Mouse (Mus musculus) CH12.LX (cell line): Measurements from ENCODE around the gene Ptgr1. TPM values are rescaled to one million over a fixed set of nuclear protein-coding genes. Genes with fewer than 3 reads are reported as not detected.

Source experiments
- DNase-seq: peaks from one replicate; pipeline ENCODE4 v3.0.0-alpha.2; 2013; ENCODE audit errors: extremely low read depth
- H3K27ac ChIP-seq: 2 replicates; pipeline ENCODE4 v1.5.1; 2012; ENCODE audit warnings: low read depth, mild to moderate bottlenecking, control low read depth, moderate library complexity; ENCODE audit not compliant: insufficient read depth
- H3K27me3 ChIP-seq: replicated peaks from 2 replicates; pipeline ENCODE3; 2012; ENCODE audit warnings: inconsistent platforms
- H3K36me3 ChIP-seq, 2 experiments: replicated peaks in 1 of 2; 2 replicates each; pipeline versions ENCODE3 to v1.6.1; 2012; ENCODE audit warnings: inconsistent platforms in 1 of 2, low read length in 1 of 2, mild to moderate bottlenecking in 1 of 2, mixed read lengths in 1 of 2, moderate library complexity in 1 of 2; ENCODE audit not compliant: control insufficient read depth in 1 of 2, insufficient read depth in 1 of 2
- H3K4me1 ChIP-seq, 2 experiments: 2 replicates each; pipeline ENCODE4 v1.6.1; 2012; ENCODE audit warnings: inconsistent platforms in 1 of 2, moderate library complexity in 1 of 2; ENCODE audit not compliant: insufficient read depth in 2 of 2, control insufficient read depth in 1 of 2
- H3K4me2 ChIP-seq: 2 replicates; pipeline ENCODE4 v1.6.1; 2012; ENCODE audit warnings: low read depth, mild to moderate bottlenecking, control low read depth; ENCODE audit not compliant: poor library complexity, insufficient read depth, severe bottlenecking
- H3K4me3 ChIP-seq, 3 experiments: fragments of 150-350 bp in 1 of 3; sonication (generic) in 1 of 3; replicated peaks in 1 of 3; 2 replicates each; pipeline versions ENCODE3 to v1.5.1; 2011 to 2012; ENCODE audit warnings: low read depth in 2 of 3, low read length in 2 of 3, mild to moderate bottlenecking in 2 of 3, moderate library complexity in 2 of 3, control low read depth in 1 of 3, improper control_type of control experiment in 1 of 3, inconsistent platforms in 1 of 3, mixed read lengths in 1 of 3; ENCODE audit not compliant: poor library complexity in 1 of 3
- H3K79me2 ChIP-seq: replicated peaks from 2 replicates; pipeline ENCODE4 v1.6.1; 2012; ENCODE audit warnings: mild to moderate bottlenecking, moderate library complexity; ENCODE audit not compliant: control insufficient read depth, poor library complexity, insufficient read depth, severe bottlenecking; ENCODE audit errors: extremely low read depth
- H3K9ac ChIP-seq: 2 replicates; pipeline ENCODE4 v1.6.1; 2012; ENCODE audit warnings: low read depth, mild to moderate bottlenecking, control low read depth, moderate library complexity; ENCODE audit not compliant: insufficient read depth
- H3K9me3 ChIP-seq: replicated peaks from 2 replicates; pipeline ENCODE3; 2012; ENCODE audit warnings: low read length, inconsistent platforms, mixed read lengths
- BHLHE40 ChIP-seq: IDR thresholded peaks from 2 replicates; pipeline ENCODE4 v1.6.1; 2011; ENCODE audit warnings: mild to moderate bottlenecking, low read depth, low read length, improper control_type of control experiment
- CTCF ChIP-seq, 2 experiments: IDR thresholded peaks in 1 of 2; conservative IDR thresholded peaks in 1 of 2; 2 replicates each; pipeline ENCODE4 v1.5.1; 2011 to 2012; ENCODE audit warnings: low read depth in 2 of 2, low read length in 2 of 2, improper control_type of control experiment in 1 of 2, inconsistent platforms in 1 of 2, mild to moderate bottlenecking in 1 of 2, moderate library complexity in 1 of 2
- MAFK ChIP-seq: IDR thresholded peaks from 2 replicates; pipeline ENCODE4 v1.6.1; 2011; ENCODE audit warnings: low read length, improper control_type of control experiment; ENCODE audit not compliant: insufficient replicate concordance
- MAZ ChIP-seq: IDR thresholded peaks from 2 replicates; pipeline ENCODE4 v1.6.1; 2012; ENCODE audit warnings: low read depth, mild to moderate bottlenecking, inconsistent platforms, low read length, improper control_type of control experiment, moderate library complexity
- MYC ChIP-seq: IDR thresholded peaks from 2 replicates; pipeline ENCODE4 v1.6.1; 2011; ENCODE audit warnings: low read depth, mild to moderate bottlenecking, improper control_type of control experiment, low read length
- RAD21 ChIP-seq: IDR thresholded peaks from 2 replicates; pipeline ENCODE4 v1.6.1; 2011; ENCODE audit warnings: low read depth, mild to moderate bottlenecking, low read length, improper control_type of control experiment, moderate library complexity
- SIN3A ChIP-seq: IDR thresholded peaks from 2 replicates; pipeline ENCODE4 v1.6.1; 2012; ENCODE audit warnings: low read length, improper control_type of control experiment, inconsistent platforms
- ZC3H11A ChIP-seq: IDR thresholded peaks from 2 replicates; pipeline ENCODE4 v1.6.1; 2012; ENCODE audit warnings: low read depth, mild to moderate bottlenecking, inconsistent platforms, low read length, improper control_type of control experiment
- ZMIZ1 ChIP-seq: IDR thresholded peaks from 2 replicates; pipeline ENCODE4 v1.6.1; 2012; ENCODE audit warnings: low read depth, mild to moderate bottlenecking, inconsistent platforms, low read length, improper control_type of control experiment
- ZNF384 ChIP-seq: IDR thresholded peaks from 2 replicates; pipeline ENCODE4 v1.6.1; 2012; ENCODE audit warnings: low read depth, low read length, improper control_type of control experiment, inconsistent platforms
- dilution Hi-C: fragments of 300-500 bp; cut with MboI; formaldehyde crosslinking; loops from 2 replicates; pipeline ENCODE4 v1.14.3; 2020; ENCODE audit warnings: low sequenced_read_pairs; ENCODE audit not compliant: extremely low pct_unique_long_range_greater_than_20kb, extremely low pct_ligation_motif_present
- in situ Hi-C: fragments of 300-500 bp; cut with MboI; formaldehyde crosslinking; loops from 3 replicates; pipeline ENCODE4 v1.14.3; 2019; ENCODE audit warnings: low sequenced_read_pairs, low pct_ligation_motif_present, low pct_unique_long_range_greater_than_20kb, mixed read lengths
- polyA plus RNA-seq: library from polyadenylated mRNA; unstranded; fragments of >175 nt; gene quantifications from 2 replicates; pipeline ENCODE4 v1.2.1, GENCODE M21; 2012; ENCODE audit warnings: low read depth; ENCODE audit not compliant: insufficient read length
- total RNA-seq, 2 experiments: library from RNA; depleted of rRNA; stranded (reverse); fragments of 300-350 nt in 1 of 2; fragments of >200 nt in 1 of 2; gene quantifications; 2 replicates each; pipeline ENCODE4 v1.2.3; 2012 to 2014

Ptgr1 gene
- total and polyA plus RNA-seq, 3 experiments, result 2.4 to 7.2 (median 4.0) TPM

DNA sequence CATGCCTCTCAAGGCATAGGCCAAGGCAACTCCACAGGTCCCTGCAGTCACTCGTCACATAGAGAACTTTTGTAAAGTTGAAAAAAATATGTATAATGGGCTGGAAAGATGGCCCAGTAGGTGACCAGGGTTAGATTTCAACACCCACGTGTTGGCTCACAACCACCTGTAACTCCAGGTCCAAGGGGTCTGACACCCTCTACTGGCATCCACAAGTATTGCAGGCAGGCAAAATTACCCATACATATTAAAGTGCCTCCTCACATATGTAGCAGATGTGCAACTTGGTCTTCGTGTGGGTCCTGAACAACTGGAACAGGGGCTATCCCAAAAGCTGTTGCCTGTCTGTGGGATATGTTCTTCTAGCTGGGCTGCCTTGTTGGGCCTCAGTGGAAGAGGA lies 59.3 kb downstream of the Ptgr1 start:
- dilution Hi-C loops, result no loop called here
- Histone ChIP-seq H3K4me3 (no peak overlapping the region), H3K79me2 (no peaks in the 10 kb centered on the region), H3K4me1 (no peaks in the 10 kb centered on the region), H3K36me3 (no peaks in the 10 kb centered on the region), H3K9ac (no peak overlapping the region), H3K27me3 (no peaks in the 10 kb centered on the region), H3K4me2 (no peak overlapping the region), H3K27ac (no peak overlapping the region), H3K9me3 (no peaks in the 10 kb centered on the region)
- DNase-seq, result peak; percentile 22
- in situ Hi-C loops, result no loop called here
- peak; percentile 37 to 43; a peak in 3 of 4 replicates for TF ChIP-seq CTCF (conservative IDR thresholded peaks at IDR 0.05 in 1 of 2, IDR thresholded peaks at IDR 0.05 in 1 of 2; ENCODE audit: low read depth in 2 of 2, low read length in 2 of 2)
- peak; percentile 27 for TF ChIP-seq RAD21
- TF ChIP-seq ZNF384, result no peak
- no peak for TF ChIP-seq MAFK
- TF ChIP-seq MYC, result 0 out of 2 replicates have a peak, but pooled peaks have one; percentile 21

DNA sequence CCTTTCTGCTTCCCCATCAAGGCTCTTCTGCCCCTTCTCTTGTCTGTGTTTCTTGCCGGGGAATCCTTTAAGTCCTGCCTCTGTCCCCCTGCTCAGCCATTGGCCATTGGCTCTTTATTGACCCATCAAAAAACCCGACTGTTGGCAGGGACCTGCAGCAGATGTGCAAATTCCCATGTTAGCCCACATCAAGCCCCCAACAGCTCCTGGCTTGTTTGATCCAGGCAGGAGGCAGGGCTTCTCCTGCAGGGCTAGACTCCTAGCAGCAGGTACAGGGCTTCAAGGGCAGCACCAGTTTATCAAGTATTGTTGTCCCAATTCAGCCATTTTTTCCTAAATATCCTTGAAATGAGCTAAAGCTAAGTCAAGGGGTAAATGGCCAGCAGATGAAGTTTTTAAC lies 60.8 kb downstream of the Ptgr1 start:
- in situ Hi-C loops, result no loop called here
- Histone ChIP-seq H3K9me3 (no peaks in the 10 kb centered on the region), H3K27ac (no peak overlapping the region), H3K9ac (no peak overlapping the region), H3K36me3 (no peaks in the 10 kb centered on the region), H3K4me1 (no peaks in the 10 kb centered on the region), H3K4me3 (no peak overlapping the region), H3K27me3 (no peaks in the 10 kb centered on the region), H3K79me2 (no peaks in the 10 kb centered on the region), H3K4me2 (no peak overlapping the region)
- no peak for DNase-seq
- TF ChIP-seq MAZ (no peak), MYC (no peak), BHLHE40 (no peak), SIN3A (no peak), ZMIZ1 (no peak)
- TF ChIP-seq, all 38 proteins: peak for 0
- dilution Hi-C loops, result no loop called here

DNA sequence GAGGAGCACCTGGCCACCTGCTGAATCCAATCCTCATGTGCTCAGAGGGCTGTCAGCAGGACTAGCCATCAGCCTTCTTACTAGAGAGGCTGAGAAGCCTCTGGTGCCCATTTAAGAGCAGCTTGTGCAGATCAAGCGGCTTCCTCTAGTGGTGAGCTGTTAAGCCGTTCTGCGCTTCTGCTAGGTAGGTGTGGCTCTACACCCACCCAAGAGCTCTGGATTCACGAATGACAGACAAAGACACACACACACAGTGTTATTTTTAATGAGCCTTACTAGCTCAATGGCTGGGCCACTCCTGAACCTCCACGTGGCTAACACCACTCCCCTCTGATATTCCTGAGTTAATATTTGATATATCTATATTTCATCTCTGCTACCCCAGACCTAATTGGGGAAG lies 61.3 kb downstream of the Ptgr1 start:
- H3K27ac ChIP-seq, result no peak overlapping the region
- no peak overlapping the region for H3K4me3 ChIP-seq
- in situ Hi-C loops, result no loop called here
- H3K4me1 ChIP-seq, result no peaks in the 10 kb centered on the region
- no peaks in the 10 kb centered on the region for H3K79me2 ChIP-seq
- H3K9ac ChIP-seq, result no peak overlapping the region
- dilution Hi-C loops, result no loop called here
- H3K36me3 ChIP-seq, result no peaks in the 10 kb centered on the region
- no peak for DNase-seq
- TF ChIP-seq CTCF (conservative IDR thresholded peaks at IDR 0.05 in 1 of 2, IDR thresholded peaks at IDR 0.05 in 1 of 2; ENCODE audit: low read depth in 2 of 2, low read length in 2 of 2), result peak in 1 of 2 experiments; percentile 10; a peak in 1 of 4 replicates
- no peak for TF ChIP-seq ZC3H11A
- no peak overlapping the region for H3K4me2 ChIP-seq
- no peaks in the 10 kb centered on the region for H3K27me3 ChIP-seq
- H3K9me3 ChIP-seq, result no peaks in the 10 kb centered on the region
